Mouse (Mus musculus): Measurements from ENCODE around the gene Aprt.

The Aprt gene

GRCm38 (mm10) chr8:122537033-122537432, 39.7 kb downstream of the Aprt start:
- peak; percentile 87 for DNase-seq (ENCODE audit: low read depth, low spot score)

- DNase-seq (ENCODE audit: low read depth, low spot score), result no peak
Measured at GRCm38 (mm10) chr8:122531312-122531711, 45.4 kb downstream of the Aprt start.

GRCm38 (mm10) chr8:122529159-122529558, 47.5 kb downstream of the Aprt start:
- no peak for DNase-seq (ENCODE audit: low read depth, low spot score)

GRCm38 (mm10) chr8:122527937-122528336, 48.8 kb downstream of the Aprt start:
- DNase-seq (ENCODE audit: low read depth, low spot score), result no peak

- no peak for DNase-seq (ENCODE audit: low read depth, low spot score)
Measured at GRCm38 (mm10) chr8:122526526-122527170, 50.1 kb downstream of the Aprt start.

GRCm38 (mm10) chr8:122526084-122526483, 50.6 kb downstream of the Aprt start:
- DNase-seq (ENCODE audit: low read depth, low spot score), result no peak

- DNase-seq (ENCODE audit: low read depth, low spot score), result no peak
Measured at GRCm38 (mm10) chr8:122525004-122525403, 51.7 kb downstream of the Aprt start.

Measured in R1 (cell line).